Mouse (Mus musculus): Measurements from ENCODE around the gene Plcd3.

GRCm38 (mm10) chr11:103096979-103097894 lies 4.2 kb downstream of the Plcd3 start:
- TF ChIP-seq CTCF (IDR thresholded peaks at IDR 0.05) = no peak
- no peak for TF ChIP-seq EP300 (IDR thresholded peaks at IDR 0.05)
